Mouse (Mus musculus): ENCODE data around the gene Washc4.

- TF ChIP-seq CTCF (IDR thresholded peaks at IDR 0.05; ENCODE audit: borderline replicate concordance, control insufficient read depth, extremely low read depth, insufficient read depth, low read length, poor library complexity) (no peak), POLR2A (IDR thresholded peaks at IDR 0.05; ENCODE audit: control insufficient read depth, extremely low read depth, insufficient read depth, low read length, poor library complexity) (no peak)
These were observed 13.1 kb upstream of the Washc4 start for GRCm38 (mm10) chr10:83530384-83530967.

Data from thymus, adult 2 months (tissue).